Mouse (Mus musculus): Measurements from ENCODE around the gene Cyth4. TPM values are rescaled to one million over a fixed set of nuclear protein-coding genes. Genes with fewer than 3 reads are reported as not detected.

Gene Cyth4
- 11.9 and 12.5 TPM in 2 replicates for polyA plus RNA-seq (2015; fragmentation: Nextera tagmentation; extraction: Ambion mirVana)

GRCm38 (mm10) chr15:78596914-78597313 is at the start of gene Cyth4:
TSS of gene Cyth4 (plus strand) at chr15:78597047.
- ATAC-seq (ENCODE audit: low read depth) (peak; percentile 37; the same call in 1 of the 2 replicates), DNase-seq (peak; percentile 18)
- no peaks in the 10 kb centered on the region for H3K36me3 ChIP-seq
- peak within 1 kb of the TSS; percentile 37 for H3K4me3 ChIP-seq (replicated peaks)
- no peaks in the 10 kb centered on the region for H3K27me3 ChIP-seq
- 11% methylated on average over 7 of the region's 7 CpGs for WGBS (ENCODE audit: insufficient replicate concordance)
- peak within 1 kb of the TSS; percentile 50; the same call in 1 of the 2 replicates for H3K9ac ChIP-seq
- H3K9me3 ChIP-seq (replicated peaks), result no peaks in the 10 kb centered on the region
- H3K27ac ChIP-seq, result peak within 1 kb of the TSS; percentile 67
- peaks cover 10% of the 10 kb centered on the region; the same call in 1 of the 2 replicates for H3K4me1 ChIP-seq (replicated peaks)
- H3K4me2 ChIP-seq, result peak within 1 kb of the TSS; percentile 29

GRCm38 (mm10) chr15:78547415-78548335 is 49.2 kb upstream of the Cyth4 start:
- 0 out of 2 replicates have a peak, but pooled peaks cover 11% of the 10 kb centered on the region for H3K9me3 ChIP-seq (replicated peaks)
- WGBS (ENCODE audit: insufficient replicate concordance), result 48% methylated on average over 5 of the region's 5 CpGs
- H3K27ac ChIP-seq, result no peak overlapping the region
- no peak overlapping the region for H3K4me3 ChIP-seq (replicated peaks)
- ATAC-seq (ENCODE audit: low read depth) (no peak), DNase-seq (no peak)
- no peaks in the 10 kb centered on the region for H3K36me3 ChIP-seq
- no peak overlapping the region for H3K9ac ChIP-seq
- H3K4me2 ChIP-seq, result no peak overlapping the region
- H3K4me1 ChIP-seq (replicated peaks), result peaks cover 22% of the 10 kb centered on the region
- peaks cover 36% of the 10 kb centered on the region for H3K27me3 ChIP-seq

GRCm38 (mm10) chr15:78548336-78548665 is 48.5 kb upstream of the Cyth4 start:
- 0 out of 2 replicates have a peak, but pooled peaks cover 11% of the 10 kb centered on the region for H3K9me3 ChIP-seq (replicated peaks)
- no peaks in the 10 kb centered on the region for H3K36me3 ChIP-seq

GRCm38 (mm10) chr15:78548711-78549110 is 48.1 kb upstream of the Cyth4 start:
- Histone ChIP-seq H3K9me3 (replicated peaks) (0 out of 2 replicates have a peak, but pooled peaks cover 11% of the 10 kb centered on the region), H3K4me3 (replicated peaks) (no peak overlapping the region), H3K9ac (no peak overlapping the region), H3K27ac (no peak overlapping the region), H3K27me3 (peaks cover 27% of the 10 kb centered on the region), H3K4me1 (replicated peaks) (peaks cover 22% of the 10 kb centered on the region), H3K36me3 (no peaks in the 10 kb centered on the region), H3K4me2 (no peak overlapping the region)
- ATAC-seq (ENCODE audit: low read depth) (no peak), DNase-seq (no peak)
- WGBS (ENCODE audit: insufficient replicate concordance), result 64% methylated on average over 8 of the region's 8 CpGs

More at GRCm38 (mm10) chr15:78548336-78548665, 48.5 kb upstream of the Cyth4 start:
- no peak overlapping the region; the same call in 1 of the 2 replicates for H3K27ac ChIP-seq
- H3K4me2 ChIP-seq, result no peak overlapping the region
- H3K4me1 ChIP-seq (replicated peaks), result peaks cover 22% of the 10 kb centered on the region
- DNase-seq (no peak), ATAC-seq (ENCODE audit: low read depth) (peak; percentile 63)
- H3K9ac ChIP-seq, result no peak overlapping the region
- H3K4me3 ChIP-seq (replicated peaks), result no peak overlapping the region
- H3K27me3 ChIP-seq, result peaks cover 31% of the 10 kb centered on the region
- WGBS (ENCODE audit: insufficient replicate concordance), result 6% methylated on average over 3 of the region's 3 CpGs

- Histone ChIP-seq H3K27me3 (peaks cover 21% of the 10 kb centered on the region), H3K36me3 (no peaks in the 10 kb centered on the region), H3K27ac (no peak overlapping the region), H3K9me3 (replicated peaks) (0 out of 2 replicates have a peak, but pooled peaks cover 11% of the 10 kb centered on the region), H3K4me1 (replicated peaks) (peaks cover 22% of the 10 kb centered on the region), H3K4me2 (no peak overlapping the region), H3K9ac (no peak overlapping the region), H3K4me3 (replicated peaks) (no peak overlapping the region)
- DNase-seq (no peak), ATAC-seq (ENCODE audit: low read depth) (0 out of 2 replicates have a peak, but pooled peaks have one; percentile 33)
- 58% methylated on average over 4 of the region's 4 CpGs for WGBS (ENCODE audit: insufficient replicate concordance)
Observed at GRCm38 (mm10) chr15:78549189-78549734, 47.6 kb upstream of the Cyth4 start.

- 57% methylated on average over 25 of the region's 25 CpGs for WGBS (ENCODE audit: insufficient replicate concordance)
Observed at GRCm38 (mm10) chr15:78554545-78555313, 42.1 kb upstream of the Cyth4 start.

GRCm38 (mm10) chr15:78557693-78558535 is 38.9 kb upstream of the Cyth4 start:
- Histone ChIP-seq H3K4me3 (replicated peaks) (no peak overlapping the region), H3K27me3 (no peaks in the 10 kb centered on the region), H3K9me3 (replicated peaks) (no peaks in the 10 kb centered on the region), H3K4me2 (no peak overlapping the region), H3K4me1 (replicated peaks) (peaks cover 7% of the 10 kb centered on the region; the same call in 1 of the 2 replicates), H3K27ac (no peak overlapping the region), H3K36me3 (peaks cover 7% of the 10 kb centered on the region), H3K9ac (no peak overlapping the region)
- DNase-seq, result no peak
- 53% methylated on average over 10 of the region's 10 CpGs for WGBS (ENCODE audit: insufficient replicate concordance)
- no peak for ATAC-seq (ENCODE audit: low read depth)

More at GRCm38 (mm10) chr15:78554545-78555313, 42.1 kb upstream of the Cyth4 start:
- no peak for DNase-seq
- Histone ChIP-seq H3K27ac (no peak overlapping the region), H3K4me3 (replicated peaks) (peak overlapping the region; percentile 40), H3K36me3 (no peaks in the 10 kb centered on the region), H3K27me3 (no peaks in the 10 kb centered on the region), H3K4me2 (peak overlapping the region; percentile 41), H3K9me3 (replicated peaks) (0 out of 2 replicates have a peak, but pooled peaks cover 11% of the 10 kb centered on the region), H3K9ac (no peak overlapping the region), H3K4me1 (replicated peaks) (peaks cover 7% of the 10 kb centered on the region; the same call in 1 of the 2 replicates)
- no peak for ATAC-seq (ENCODE audit: low read depth)

- 46% methylated on average over 11 of the region's 11 CpGs for WGBS (ENCODE audit: insufficient replicate concordance)
- Histone ChIP-seq H3K4me1 (replicated peaks) (peaks cover 19% of the 10 kb centered on the region), H3K4me2 (no peak overlapping the region), H3K36me3 (peaks cover 7% of the 10 kb centered on the region), H3K9me3 (replicated peaks) (no peaks in the 10 kb centered on the region), H3K27ac (no peak overlapping the region), H3K4me3 (replicated peaks) (no peak overlapping the region), H3K27me3 (no peaks in the 10 kb centered on the region), H3K9ac (no peak overlapping the region)
- no peak for ATAC-seq (ENCODE audit: low read depth)
- no peak for DNase-seq
Observed at GRCm38 (mm10) chr15:78559141-78559979, 37.5 kb upstream of the Cyth4 start.

GRCm38 (mm10) chr15:78563344-78563743 is 33.5 kb upstream of the Cyth4 start:
- Histone ChIP-seq H3K36me3 (peaks cover 8% of the 10 kb centered on the region), H3K27me3 (no peaks in the 10 kb centered on the region), H3K9me3 (replicated peaks) (no peaks in the 10 kb centered on the region), H3K9ac (no peak overlapping the region), H3K4me2 (peak overlapping the region; percentile 50; the same call in 1 of the 2 replicates), H3K4me3 (replicated peaks) (no peak overlapping the region), H3K4me1 (replicated peaks) (peaks cover 53% of the 10 kb centered on the region), H3K27ac (peak overlapping the region; percentile 83)
- WGBS (ENCODE audit: insufficient replicate concordance), result 93% methylated on average over 3 of the region's 3 CpGs
- DNase-seq (no peak), ATAC-seq (ENCODE audit: low read depth) (no peak)

Data from liver, embryonic 13.5 days (tissue).